Mouse (Mus musculus): ENCODE measurements at regions not wholly inside any gene's neighbourhood (a gene's known extent, or its start where the extent isn't known, plus 50 kb on each side); places are given as distances from the start of the nearest gene placed in this dataset.

DNA sequence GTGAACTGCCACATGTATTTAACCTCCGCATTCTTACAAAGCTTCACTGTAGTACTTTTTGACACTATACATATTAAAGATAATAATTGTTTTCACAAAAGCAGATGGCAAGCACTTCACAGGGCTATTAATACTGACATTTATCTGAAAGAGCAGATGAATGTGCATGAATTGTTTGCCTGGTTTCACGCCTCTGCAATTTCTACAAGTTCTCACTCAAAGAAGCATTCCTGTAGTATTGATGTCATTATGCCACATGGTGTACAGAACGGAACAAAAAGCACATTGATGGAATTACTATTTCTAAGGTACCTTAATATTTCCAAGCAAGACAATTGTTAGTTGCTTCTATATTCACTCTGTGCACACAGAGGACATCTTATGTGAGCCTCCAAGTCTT, 684.3 kb downstream of the Lrfn5 start:
- peak; percentile 4 to 63 for DNase-seq (ENCODE audit: low spot score in 2 of 2)

GRCm38 (mm10) chr12:62232864-62233263, 709.9 kb downstream of the Lrfn5 start:
- no peak for DNase-seq (ENCODE audit: low spot score in 2 of 2)

Data from layer of hippocampus, adult 18-20 months (tissue).